Mouse (Mus musculus): ENCODE data around the gene Lrrc4b. TPM values are rescaled to one million over a fixed set of nuclear protein-coding genes. Genes with fewer than 3 reads are reported as not detected.

Lrrc4b gene
- polyA plus RNA-seq (2014; fragmentation: Illumina TruSeq; extraction: RNeasy Lipid Tissue Mini Kit (QIAGEN cat#74804); ENCODE audit: low read depth, low replicate concordance), result not detected

DNA sequence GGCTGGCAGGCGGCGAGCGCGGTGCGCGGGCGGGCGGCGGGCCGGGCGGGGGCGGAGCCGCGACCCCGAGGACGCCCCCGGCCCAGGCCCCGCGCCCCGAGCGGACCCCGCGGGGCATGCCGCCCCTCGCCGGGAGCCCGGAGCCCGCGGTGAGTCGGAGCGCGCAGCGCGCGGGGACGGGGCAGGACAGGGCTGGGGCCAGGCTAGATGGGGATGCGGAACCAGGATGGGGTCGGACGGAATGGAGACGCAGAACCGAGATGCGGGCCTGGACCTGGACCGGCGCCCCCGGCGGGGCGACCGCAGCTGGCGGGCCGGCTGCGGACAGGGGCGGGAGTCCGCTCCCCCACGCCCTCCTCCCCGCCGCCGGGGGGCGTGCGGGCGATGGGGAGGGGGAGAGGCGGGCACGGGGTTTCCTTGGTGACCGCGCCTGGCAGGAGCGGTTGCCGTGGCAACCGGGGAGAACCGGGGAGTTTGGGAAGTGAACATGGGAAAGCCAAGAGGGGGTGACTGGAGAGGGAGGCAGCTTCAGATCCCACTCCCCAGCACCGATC, at the start of gene Lrrc4b:
Lrrc4b (plus strand) TSS at position 51 of the 554 bp plus-strand sequence.

DNA sequence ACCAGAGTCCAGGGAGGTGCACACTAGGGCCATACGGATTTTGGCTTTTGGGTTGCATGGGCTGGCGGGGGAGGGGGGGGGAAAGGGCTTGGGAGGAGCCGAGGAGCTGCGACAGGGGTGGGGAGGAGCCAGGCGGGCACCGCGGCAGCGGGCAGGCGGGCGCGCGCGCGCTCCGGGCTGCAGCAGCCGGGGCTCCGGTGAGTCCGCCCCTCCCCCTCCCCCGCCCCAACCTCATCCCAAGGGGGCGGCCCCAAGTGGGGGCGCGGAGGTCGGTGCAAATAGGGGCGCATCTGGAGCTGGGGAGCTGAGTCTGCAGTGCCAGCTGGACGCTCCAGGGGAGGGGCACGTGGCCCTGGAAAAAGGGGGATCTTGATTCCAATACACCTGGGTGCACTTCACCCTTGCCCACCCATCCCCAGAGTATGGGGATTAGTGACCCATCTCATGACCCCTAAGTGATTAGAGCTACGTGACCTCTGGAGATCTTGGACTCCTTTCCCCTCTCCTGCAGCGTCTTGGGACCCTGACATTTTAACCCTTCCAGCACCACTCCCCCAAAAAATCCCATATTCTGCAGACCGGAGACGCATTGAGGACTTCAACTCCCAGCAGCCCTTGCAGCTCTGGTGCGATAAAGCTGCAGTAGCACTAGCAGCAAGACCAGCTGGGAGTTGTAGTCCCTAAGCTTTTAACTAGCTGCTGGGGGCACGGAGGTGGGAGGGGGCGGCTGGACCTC, 44.7 kb upstream of the Lrrc4b start, which contains the start of gene Syt3:
Syt3 (plus strand) TSS at position 123 of the 736 bp plus-strand sequence.

DNA sequence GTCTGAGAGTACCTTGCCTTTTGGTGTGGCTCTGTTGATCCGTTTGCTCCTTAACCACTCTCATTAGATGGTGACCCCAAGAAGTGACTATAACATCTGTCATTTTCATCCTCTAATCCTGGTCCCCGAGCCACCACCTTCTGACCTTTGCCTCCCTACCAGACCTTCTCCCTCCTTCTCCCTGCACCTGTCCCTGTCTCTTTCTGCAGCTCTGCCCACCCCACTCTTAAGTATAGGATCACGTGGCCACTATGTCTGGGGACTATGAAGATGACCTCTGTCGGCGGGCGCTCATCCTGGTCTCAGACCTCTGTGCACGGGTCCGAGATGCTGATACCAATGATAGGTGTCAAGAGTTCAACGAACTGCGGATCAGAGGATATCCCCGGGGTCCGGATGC, 43.1 kb upstream of the Lrrc4b start, which contains the start of gene 1700008O03Rik:
1700008O03Rik (minus strand) TSS at position 101 of the 400 bp plus-strand sequence.

DNA sequence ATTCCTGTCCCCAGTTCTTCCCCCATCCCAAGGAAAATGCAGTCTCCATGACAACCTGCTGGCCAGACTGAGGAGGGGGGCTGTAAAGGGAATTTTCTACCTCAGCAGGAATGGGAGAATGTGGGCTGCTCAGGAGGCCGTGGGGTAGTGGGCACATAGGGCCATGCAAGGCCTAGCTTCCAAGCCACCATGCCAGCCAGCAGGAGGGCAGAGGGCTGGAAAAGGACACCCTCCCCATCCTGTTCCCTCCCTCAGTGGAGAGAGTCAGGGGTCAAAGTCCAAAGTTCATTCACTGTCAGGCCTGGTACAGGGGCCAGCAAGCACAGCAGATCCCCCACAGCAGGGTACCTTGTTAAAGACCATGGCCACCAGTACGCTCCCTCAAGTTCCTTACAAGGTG, 36.3 kb downstream of the Lrrc4b start, which contains the start of gene Aspdh:
Aspdh (plus strand) TSS at position 281 of the 400 bp plus-strand sequence.

DNA sequence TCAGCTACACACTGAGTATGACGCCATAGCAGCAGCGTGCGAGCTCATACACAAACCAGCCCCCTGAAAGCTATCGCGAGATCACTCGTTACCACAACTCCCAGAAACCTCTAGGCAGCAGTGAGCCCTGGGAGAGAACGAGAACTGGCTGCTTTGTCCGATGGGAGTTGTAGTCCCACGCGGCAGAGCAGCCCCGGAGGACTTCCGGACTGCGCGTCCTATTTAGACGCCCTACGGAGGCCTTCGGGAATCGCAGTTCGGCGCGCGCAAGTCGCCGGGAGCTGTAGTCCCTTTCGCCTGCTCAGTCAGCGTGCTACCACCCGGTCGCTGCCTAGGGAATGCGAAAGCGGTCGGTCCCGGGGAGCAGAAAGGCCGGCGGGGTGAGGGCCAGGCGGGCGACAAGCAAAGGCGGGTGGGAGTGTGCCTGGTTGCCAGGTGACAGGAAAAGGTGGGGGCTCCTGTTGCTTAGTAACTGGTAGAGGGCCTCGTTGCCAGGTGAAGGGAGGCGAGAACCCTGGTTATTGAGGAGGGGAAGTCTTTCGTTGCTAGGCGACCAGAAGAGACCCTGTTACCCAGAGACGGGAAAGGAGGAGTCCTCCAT, 39.1 kb downstream of the Lrrc4b start, which contains the start of gene Josd2:
Josd2 (plus strand) TSS at position 170 of the 601 bp plus-strand sequence.

DNA sequence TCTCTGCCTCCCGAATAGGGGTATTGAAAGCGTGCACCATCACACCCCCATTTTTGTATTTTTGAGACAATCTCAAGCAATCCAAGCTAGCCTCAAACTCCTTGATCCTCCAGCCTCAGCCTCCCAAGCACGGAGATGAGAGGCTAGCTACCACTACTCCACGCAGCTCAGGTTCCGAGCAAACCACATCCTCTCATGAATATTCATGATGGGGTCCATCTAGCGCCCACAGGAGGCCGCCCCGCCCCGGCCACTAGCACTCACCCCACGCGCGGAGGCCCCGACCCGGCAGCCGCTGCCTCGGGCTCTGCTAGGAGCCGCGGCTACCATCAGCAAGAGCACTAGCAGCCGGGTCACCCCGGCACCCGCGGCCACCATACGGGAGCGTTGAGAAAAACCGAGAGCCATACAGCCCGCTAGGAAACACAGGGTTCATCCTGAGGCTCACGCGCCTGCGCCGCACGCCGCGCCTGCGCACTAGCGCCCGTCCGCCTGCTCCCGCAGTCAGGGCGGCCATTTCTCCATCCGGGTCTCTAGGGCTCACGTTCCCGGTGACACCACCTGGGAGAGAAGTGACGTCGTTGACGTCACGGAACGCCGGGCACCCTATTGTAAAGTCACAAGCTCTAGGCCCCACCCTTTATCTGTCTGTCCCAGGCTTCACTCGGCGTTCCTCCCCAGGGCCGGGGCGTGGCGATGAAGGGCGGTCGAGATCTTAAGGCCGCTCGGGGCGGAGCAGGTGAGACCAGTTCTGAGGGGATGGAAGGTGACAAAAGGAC, 67.4 kb downstream of the Lrrc4b start, which contains the start of the genes Emc10 and Fam71e1:
Emc10 (minus strand) TSS at position 538 of the 779 bp plus-strand sequence.
Fam71e1 (plus strand) TSS at position 590 of the 779 bp plus-strand sequence.

Other genes starting within 250 kb of the Lrrc4b start
- not detected for gene Klk1b24, start 240.8 kb upstream of the Lrrc4b start, polyA plus RNA-seq (2014; fragmentation: Illumina TruSeq; extraction: RNeasy Lipid Tissue Mini Kit (QIAGEN cat#74804); ENCODE audit: low read depth, low replicate concordance)
- gene Klk1b3, start 230.8 kb upstream of the Lrrc4b start, polyA plus RNA-seq (2014; fragmentation: Illumina TruSeq; extraction: RNeasy Lipid Tissue Mini Kit (QIAGEN cat#74804); ENCODE audit: low read depth, low replicate concordance), result not detected
- gene Klk1b4, start 221.6 kb upstream of the Lrrc4b start, polyA plus RNA-seq (2014; fragmentation: Illumina TruSeq; extraction: RNeasy Lipid Tissue Mini Kit (QIAGEN cat#74804); ENCODE audit: low read depth, low replicate concordance), result 0.69 TPM
- not detected for gene Klk1b5, start 213.1 kb upstream of the Lrrc4b start, polyA plus RNA-seq (2014; fragmentation: Illumina TruSeq; extraction: RNeasy Lipid Tissue Mini Kit (QIAGEN cat#74804); ENCODE audit: low read depth, low replicate concordance)
- gene Klk1, start 203.7 kb upstream of the Lrrc4b start, polyA plus RNA-seq (2014; fragmentation: Illumina TruSeq; extraction: RNeasy Lipid Tissue Mini Kit (QIAGEN cat#74804); ENCODE audit: low read depth, low replicate concordance), result not detected
- not detected for gene Gm36864, start 192.8 kb upstream of the Lrrc4b start, polyA plus RNA-seq (2014; fragmentation: Illumina TruSeq; extraction: RNeasy Lipid Tissue Mini Kit (QIAGEN cat#74804); ENCODE audit: low read depth, low replicate concordance)
- not detected for gene 1700028J19Rik, start 182.3 kb upstream of the Lrrc4b start, polyA plus RNA-seq (2014; fragmentation: Illumina TruSeq; extraction: RNeasy Lipid Tissue Mini Kit (QIAGEN cat#74804); ENCODE audit: low read depth, low replicate concordance)
- 6.4 TPM for gene 2410002F23Rik, start 182.3 kb upstream of the Lrrc4b start, polyA plus RNA-seq (2014; fragmentation: Illumina TruSeq; extraction: RNeasy Lipid Tissue Mini Kit (QIAGEN cat#74804); ENCODE audit: low read depth, low replicate concordance)
- gene Acp4, start 171.6 kb upstream of the Lrrc4b start, polyA plus RNA-seq (2014; fragmentation: Illumina TruSeq; extraction: RNeasy Lipid Tissue Mini Kit (QIAGEN cat#74804); ENCODE audit: low read depth, low replicate concordance), result not detected
- gene Gm15517, start 167.6 kb upstream of the Lrrc4b start, polyA plus RNA-seq (2014; fragmentation: Illumina TruSeq; extraction: RNeasy Lipid Tissue Mini Kit (QIAGEN cat#74804); ENCODE audit: low read depth, low replicate concordance), result not detected
- gene Clec11a, start 122.1 kb upstream of the Lrrc4b start, polyA plus RNA-seq (2014; fragmentation: Illumina TruSeq; extraction: RNeasy Lipid Tissue Mini Kit (QIAGEN cat#74804); ENCODE audit: low read depth, low replicate concordance), result 0.40 TPM
- gene Shank1, start 118.8 kb upstream of the Lrrc4b start, polyA plus RNA-seq (2014; fragmentation: Illumina TruSeq; extraction: RNeasy Lipid Tissue Mini Kit (QIAGEN cat#74804); ENCODE audit: low read depth, low replicate concordance), result not detected
- not detected for gene Syt3, start 44.9 kb upstream of the Lrrc4b start, polyA plus RNA-seq (2014; fragmentation: Illumina TruSeq; extraction: RNeasy Lipid Tissue Mini Kit (QIAGEN cat#74804); ENCODE audit: low read depth, low replicate concordance)
- not detected for gene 1700008O03Rik, start 43.2 kb upstream of the Lrrc4b start, polyA plus RNA-seq (2014; fragmentation: Illumina TruSeq; extraction: RNeasy Lipid Tissue Mini Kit (QIAGEN cat#74804); ENCODE audit: low read depth, low replicate concordance)
- 22.2 TPM for gene Aspdh, start 36.4 kb downstream of the Lrrc4b start, polyA plus RNA-seq (2014; fragmentation: Illumina TruSeq; extraction: RNeasy Lipid Tissue Mini Kit (QIAGEN cat#74804); ENCODE audit: low read depth, low replicate concordance)
- gene Josd2, start 39.0 kb downstream of the Lrrc4b start, polyA plus RNA-seq (2014; fragmentation: Illumina TruSeq; extraction: RNeasy Lipid Tissue Mini Kit (QIAGEN cat#74804); ENCODE audit: low read depth, low replicate concordance), result 7.7 TPM
- gene Emc10, start 67.5 kb downstream of the Lrrc4b start, polyA plus RNA-seq (2014; fragmentation: Illumina TruSeq; extraction: RNeasy Lipid Tissue Mini Kit (QIAGEN cat#74804); ENCODE audit: low read depth, low replicate concordance), result 4.1 TPM
- not detected for gene Fam71e1, start 67.6 kb downstream of the Lrrc4b start, polyA plus RNA-seq (2014; fragmentation: Illumina TruSeq; extraction: RNeasy Lipid Tissue Mini Kit (QIAGEN cat#74804); ENCODE audit: low read depth, low replicate concordance)
- not detected for gene Mybpc2, start 95.6 kb downstream of the Lrrc4b start, polyA plus RNA-seq (2014; fragmentation: Illumina TruSeq; extraction: RNeasy Lipid Tissue Mini Kit (QIAGEN cat#74804); ENCODE audit: low read depth, low replicate concordance)
- not detected for gene Spib, start 103.1 kb downstream of the Lrrc4b start, polyA plus RNA-seq (2014; fragmentation: Illumina TruSeq; extraction: RNeasy Lipid Tissue Mini Kit (QIAGEN cat#74804); ENCODE audit: low read depth, low replicate concordance)
- gene Pold1, start 119.8 kb downstream of the Lrrc4b start, polyA plus RNA-seq (2014; fragmentation: Illumina TruSeq; extraction: RNeasy Lipid Tissue Mini Kit (QIAGEN cat#74804); ENCODE audit: low read depth, low replicate concordance), result not detected
- 2.0 TPM for gene Nr1h2, start 124.9 kb downstream of the Lrrc4b start, polyA plus RNA-seq (2014; fragmentation: Illumina TruSeq; extraction: RNeasy Lipid Tissue Mini Kit (QIAGEN cat#74804); ENCODE audit: low read depth, low replicate concordance)
- gene Napsa, start 143.4 kb downstream of the Lrrc4b start, polyA plus RNA-seq (2014; fragmentation: Illumina TruSeq; extraction: RNeasy Lipid Tissue Mini Kit (QIAGEN cat#74804); ENCODE audit: low read depth, low replicate concordance), result 0.37 TPM
- gene Kcnc3, start 161.6 kb downstream of the Lrrc4b start, polyA plus RNA-seq (2014; fragmentation: Illumina TruSeq; extraction: RNeasy Lipid Tissue Mini Kit (QIAGEN cat#74804); ENCODE audit: low read depth, low replicate concordance), result 0.56 TPM
- gene Myh14, start 241.8 kb downstream of the Lrrc4b start, polyA plus RNA-seq (2014; fragmentation: Illumina TruSeq; extraction: RNeasy Lipid Tissue Mini Kit (QIAGEN cat#74804); ENCODE audit: low read depth, low replicate concordance), result 0.37 TPM

All from liver, adult 10 weeks (tissue).